Mouse (Mus musculus): ENCODE measurements around the gene Cmpk2. TPM values are rescaled to one million over a fixed set of nuclear protein-coding genes. Genes with fewer than 3 reads are reported as not detected.

Gene Cmpk2
- polyA plus RNA-seq, 1 experiment: 1.2 TPM

- H3K27ac ChIP-seq (ENCODE audit: insufficient read depth, low read length): no peak overlapping the region
- H3K4me3 ChIP-seq (ENCODE audit: insufficient read depth, low read length): no peak overlapping the region
- H3K4me1 ChIP-seq (ENCODE audit: control insufficient read depth, insufficient read depth, low read length): peaks cover 3% of the 10 kb centered on the region; the same call in 1 of the 2 replicates
- TF ChIP-seq POLR2A (IDR thresholded peaks at IDR 0.05; ENCODE audit: low read depth, low read length) (no peak), CTCF (IDR thresholded peaks at IDR 0.05; ENCODE audit: borderline replicate concordance, insufficient read depth, low read length) (no peak)
Measured at GRCm38 (mm10) chr12:26451150-26451549, 17.9 kb upstream of the Cmpk2 start.

DNA sequence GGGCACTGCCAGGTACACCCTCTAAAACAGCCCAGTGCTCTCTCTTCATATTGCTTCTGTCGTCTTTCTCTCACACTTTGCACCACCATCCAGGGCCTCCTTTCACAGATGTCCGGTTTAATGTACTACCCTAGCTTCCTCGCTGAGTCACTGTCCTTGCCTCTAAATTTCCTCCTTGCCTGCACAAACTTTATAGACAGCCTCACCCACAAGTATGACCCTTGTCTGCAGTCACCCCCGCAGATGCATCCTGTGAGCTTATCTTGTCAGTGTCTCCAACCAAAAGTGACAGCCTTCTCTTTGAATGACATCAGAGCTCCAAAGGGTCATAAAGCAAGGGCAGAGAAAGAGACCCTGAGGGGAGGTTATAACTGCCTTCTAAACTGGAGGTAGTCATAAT, 16.1 kb upstream of the Cmpk2 start:
- TF ChIP-seq POLR2A (IDR thresholded peaks at IDR 0.05; ENCODE audit: low read depth, low read length): no peak
- TF ChIP-seq CTCF (IDR thresholded peaks at IDR 0.05; ENCODE audit: borderline replicate concordance, insufficient read depth, low read length): no peak
- Histone ChIP-seq H3K27ac (ENCODE audit: insufficient read depth, low read length) (no peak overlapping the region), H3K4me1 (ENCODE audit: control insufficient read depth, insufficient read depth, low read length) (peaks cover 3% of the 10 kb centered on the region; the same call in 1 of the 2 replicates), H3K4me3 (ENCODE audit: insufficient read depth, low read length) (no peak overlapping the region)

- no peak overlapping the region for H3K27ac ChIP-seq (ENCODE audit: insufficient read depth, low read length)
- H3K4me1 ChIP-seq (ENCODE audit: control insufficient read depth, insufficient read depth, low read length): peaks cover 3% of the 10 kb centered on the region; the same call in 1 of the 2 replicates
- TF ChIP-seq CTCF (IDR thresholded peaks at IDR 0.05; ENCODE audit: borderline replicate concordance, insufficient read depth, low read length): no peak
- TF ChIP-seq POLR2A (IDR thresholded peaks at IDR 0.05; ENCODE audit: low read depth, low read length): no peak
- no peak overlapping the region for H3K4me3 ChIP-seq (ENCODE audit: insufficient read depth, low read length)
Measured at GRCm38 (mm10) chr12:26454682-26455081, 14.3 kb upstream of the Cmpk2 start.

GRCm38 (mm10) chr12:26456028-26456698, 12.8 kb upstream of the Cmpk2 start, which contains the start of gene Rsad2:
Rsad2 (minus strand) TSS chr12:26456452.
- Histone ChIP-seq H3K27ac (ENCODE audit: insufficient read depth, low read length) (no peak within 1 kb of the TSS), H3K4me1 (ENCODE audit: control insufficient read depth, insufficient read depth, low read length) (peaks cover 3% of the 10 kb centered on the region; the same call in 1 of the 2 replicates), H3K4me3 (ENCODE audit: insufficient read depth, low read length) (no peak within 1 kb of the TSS)
- no peak for TF ChIP-seq POLR2A (IDR thresholded peaks at IDR 0.05; ENCODE audit: low read depth, low read length)
- no peak for TF ChIP-seq CTCF (IDR thresholded peaks at IDR 0.05; ENCODE audit: borderline replicate concordance, insufficient read depth, low read length)

- TF ChIP-seq POLR2A (IDR thresholded peaks at IDR 0.05; ENCODE audit: low read depth, low read length): no peak
- TF ChIP-seq CTCF (IDR thresholded peaks at IDR 0.05; ENCODE audit: borderline replicate concordance, insufficient read depth, low read length): no peak
- no peaks in the 10 kb centered on the region for H3K4me1 ChIP-seq (ENCODE audit: control insufficient read depth, insufficient read depth, low read length)
- no peak overlapping the region for H3K27ac ChIP-seq (ENCODE audit: insufficient read depth, low read length)
- no peak overlapping the region for H3K4me3 ChIP-seq (ENCODE audit: insufficient read depth, low read length)
Measured at GRCm38 (mm10) chr12:26460091-26460490, 8.9 kb upstream of the Cmpk2 start.

DNA sequence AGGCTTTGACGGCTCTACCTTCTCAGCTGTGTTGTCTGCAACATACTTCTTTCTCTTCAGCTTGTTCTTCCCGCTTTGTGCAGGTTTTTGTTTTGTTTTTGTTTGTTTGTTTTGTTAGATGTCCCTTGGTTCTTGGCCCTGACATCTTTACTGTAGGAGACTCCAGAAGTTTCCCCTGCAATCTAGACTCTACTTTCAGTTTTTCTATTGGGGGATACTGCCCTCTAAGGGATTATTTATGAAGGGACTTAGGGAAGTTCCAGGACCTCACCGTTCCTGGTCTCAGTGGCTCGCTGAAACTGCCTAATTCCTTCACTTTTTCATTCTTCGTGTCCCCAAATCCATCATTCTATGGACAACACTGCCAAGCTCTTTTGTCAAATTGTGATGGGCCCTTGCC, 3.4 kb upstream of the Cmpk2 start:
- Histone ChIP-seq H3K27ac (ENCODE audit: insufficient read depth, low read length) (no peak overlapping the region), H3K4me3 (ENCODE audit: insufficient read depth, low read length) (no peak overlapping the region), H3K4me1 (ENCODE audit: control insufficient read depth, insufficient read depth, low read length) (no peaks in the 10 kb centered on the region)
- TF ChIP-seq POLR2A (IDR thresholded peaks at IDR 0.05; ENCODE audit: low read depth, low read length) (no peak), CTCF (IDR thresholded peaks at IDR 0.05; ENCODE audit: borderline replicate concordance, insufficient read depth, low read length) (no peak)

DNA sequence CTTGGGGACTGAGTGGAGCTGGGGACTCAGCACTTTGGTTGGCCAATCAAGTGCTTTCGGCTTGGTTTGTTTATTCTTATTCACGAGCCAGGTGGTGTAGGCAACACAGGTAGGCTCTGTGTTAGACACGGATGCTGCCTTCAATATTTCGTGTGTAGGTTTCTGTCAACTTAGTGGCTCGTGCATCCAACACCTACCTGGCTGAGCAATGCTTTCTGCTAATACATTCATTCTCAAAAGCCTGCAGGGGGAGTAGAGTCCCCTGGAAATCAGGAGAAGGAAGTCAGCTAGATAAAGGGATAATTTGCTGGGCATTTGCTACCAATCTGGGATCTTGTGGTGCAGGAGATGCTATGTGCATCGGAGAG, 1.0 kb downstream of the Cmpk2 start:
- H3K4me1 ChIP-seq (ENCODE audit: control insufficient read depth, insufficient read depth, low read length): no peaks in the 10 kb centered on the region
- no peak for TF ChIP-seq CTCF (IDR thresholded peaks at IDR 0.05; ENCODE audit: borderline replicate concordance, insufficient read depth, low read length)
- TF ChIP-seq POLR2A (IDR thresholded peaks at IDR 0.05; ENCODE audit: low read depth, low read length): no peak
- no peak overlapping the region for H3K27ac ChIP-seq (ENCODE audit: insufficient read depth, low read length)
- peak overlapping the region; percentile 47 for H3K4me3 ChIP-seq (ENCODE audit: insufficient read depth, low read length)

DNA sequence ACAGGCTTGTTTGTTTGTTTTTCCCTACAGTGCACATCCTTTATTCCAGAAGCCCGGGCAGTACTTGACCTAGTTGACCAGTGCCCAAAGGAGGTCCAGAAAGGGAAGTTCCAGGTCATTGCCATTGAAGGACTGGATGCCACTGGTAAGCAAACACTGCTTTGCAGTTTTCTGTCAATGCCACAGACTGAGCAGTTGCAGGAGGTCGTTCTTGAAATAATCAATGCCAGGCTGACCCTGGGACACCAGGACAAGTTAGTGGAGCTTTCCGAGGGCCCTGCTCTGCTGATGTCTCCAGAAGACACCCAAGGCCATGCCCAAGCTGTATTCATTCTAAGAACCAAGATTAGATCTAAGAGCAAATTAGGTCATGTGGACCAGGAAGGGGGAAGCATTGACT, 2.4 kb downstream of the Cmpk2 start:
- Histone ChIP-seq H3K4me1 (ENCODE audit: control insufficient read depth, insufficient read depth, low read length) (no peaks in the 10 kb centered on the region), H3K4me3 (ENCODE audit: insufficient read depth, low read length) (no peak overlapping the region), H3K27ac (ENCODE audit: insufficient read depth, low read length) (no peak overlapping the region)
- no peak for TF ChIP-seq CTCF (IDR thresholded peaks at IDR 0.05; ENCODE audit: borderline replicate concordance, insufficient read depth, low read length)
- TF ChIP-seq POLR2A (IDR thresholded peaks at IDR 0.05; ENCODE audit: low read depth, low read length): no peak

DNA sequence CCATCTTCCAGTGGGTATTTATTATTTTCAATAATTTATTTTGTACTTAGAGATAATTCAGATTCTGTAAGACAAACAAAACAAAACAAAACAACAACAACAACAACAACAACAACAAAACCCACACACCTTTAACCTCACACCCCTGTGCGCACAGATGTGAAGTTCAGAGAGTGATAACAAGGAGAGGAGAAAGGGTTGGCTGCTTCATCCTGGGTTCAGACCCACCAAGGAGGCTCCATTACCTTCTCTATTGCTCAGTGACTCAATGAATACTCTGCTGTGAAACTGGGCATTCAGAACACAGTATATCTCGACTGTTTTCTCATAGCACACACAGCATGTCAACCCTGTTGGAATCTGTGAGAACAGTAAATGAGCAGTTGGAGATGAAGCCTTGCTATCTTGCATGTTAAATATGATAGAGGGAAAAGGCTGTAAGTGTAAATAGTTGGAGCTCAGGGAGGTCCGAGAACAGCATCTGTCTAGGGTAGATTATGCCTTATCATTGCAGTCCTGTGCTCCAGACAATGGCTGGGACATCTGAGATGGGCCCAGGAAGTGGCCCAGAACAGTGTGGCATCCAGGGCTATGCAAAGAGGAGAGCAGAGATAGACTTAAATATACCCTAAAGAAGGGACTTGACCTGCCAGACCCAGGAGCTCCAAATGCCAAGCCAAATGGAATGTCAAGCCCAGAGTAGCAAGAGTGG, 3.9 kb downstream of the Cmpk2 start:
- TF ChIP-seq CTCF (IDR thresholded peaks at IDR 0.05; ENCODE audit: borderline replicate concordance, insufficient read depth, low read length) (no peak), POLR2A (IDR thresholded peaks at IDR 0.05; ENCODE audit: low read depth, low read length) (no peak)
- Histone ChIP-seq H3K4me3 (ENCODE audit: insufficient read depth, low read length) (no peak overlapping the region), H3K27ac (ENCODE audit: insufficient read depth, low read length) (no peak overlapping the region), H3K4me1 (ENCODE audit: control insufficient read depth, insufficient read depth, low read length) (peaks cover 2% of the 10 kb centered on the region; the same call in 1 of the 2 replicates)

GRCm38 (mm10) chr12:26473746-26474145, 4.7 kb downstream of the Cmpk2 start:
- Histone ChIP-seq H3K27ac (ENCODE audit: insufficient read depth, low read length) (no peak overlapping the region), H3K4me3 (ENCODE audit: insufficient read depth, low read length) (no peak overlapping the region), H3K4me1 (ENCODE audit: control insufficient read depth, insufficient read depth, low read length) (peaks cover 9% of the 10 kb centered on the region)
- TF ChIP-seq CTCF (IDR thresholded peaks at IDR 0.05; ENCODE audit: borderline replicate concordance, insufficient read depth, low read length) (no peak), POLR2A (IDR thresholded peaks at IDR 0.05; ENCODE audit: low read depth, low read length) (no peak)

Data from embryonic fibroblast, embryonic 13.5 days (primary cell).